Mouse (Mus musculus): ENCODE measurements around the gene Rab44. TPM values are rescaled to one million over a fixed set of nuclear protein-coding genes. Genes with fewer than 3 reads are reported as not detected.
A peak's percentile ranks its signal among the peaks of the same experiment; 100 is the strongest.
"Not testable (repeated sequence)": the region's sequence is repeated elsewhere in the genome, so short reads cannot be mapped to it uniquely, and the experiment has no call there.

The Rab44 gene
- total RNA-seq, 4 experiments from 2014 or later = 0.24 to 0.61 (median 0.56) TPM; not detected in 1

DNA sequence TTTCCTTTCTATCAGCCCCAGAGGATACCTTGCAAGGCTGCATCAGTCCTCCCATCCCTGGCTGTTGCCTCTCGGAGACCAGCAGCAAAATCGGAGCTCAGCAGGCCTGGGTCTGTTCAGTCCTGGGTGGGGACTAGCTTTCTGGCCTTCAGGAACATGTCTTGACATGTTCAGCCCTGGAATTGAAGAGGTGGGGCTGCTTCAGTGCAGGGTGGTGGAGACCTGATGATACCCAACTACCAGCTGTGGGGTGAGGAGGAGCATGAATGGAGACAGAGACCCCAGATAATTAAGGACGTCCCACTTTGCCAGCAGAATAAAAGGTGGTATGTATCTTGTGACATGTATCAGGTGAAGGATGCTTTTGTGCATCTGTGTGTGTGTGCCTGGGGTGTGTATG, 23.2 kb upstream of the Rab44 start, which contains the start of gene Cdkn1a:
Gene Cdkn1a (plus strand): TSS at position 201 of the 400 bp plus-strand sequence.
- DNase-seq (ENCODE audit: low spot score in 2 of 2) = peak in 1 of 2 experiments; percentile 2

GRCm38 (mm10) chr17:29091348-29091944, 22.5 kb upstream of the Rab44 start:
- DNase-seq (ENCODE audit: low spot score in 2 of 2) = peak in 1 of 2 experiments; percentile 2

GRCm38 (mm10) chr17:29092497-29092896, 21.4 kb upstream of the Rab44 start:
- DNase-seq (ENCODE audit: low spot score in 2 of 2) = peak in 1 of 2 experiments; percentile 1

GRCm38 (mm10) chr17:29093110-29093952, 20.6 kb upstream of the Rab44 start:
- peak; percentile 72 to 86 for DNase-seq (ENCODE audit: low spot score in 2 of 2)

- DNase-seq (ENCODE audit: low spot score in 2 of 2) = no peak
Observed at GRCm38 (mm10) chr17:29093961-29094309, 20.0 kb upstream of the Rab44 start.

- DNase-seq (ENCODE audit: low spot score in 2 of 2) = peak; percentile 67 to 82
Observed at GRCm38 (mm10) chr17:29094310-29095181, 19.4 kb upstream of the Rab44 start.

- peak; percentile 92 for DNase-seq (ENCODE audit: low spot score in 2 of 2)
Observed at GRCm38 (mm10) chr17:29095201-29095733, 18.7 kb upstream of the Rab44 start.

DNA sequence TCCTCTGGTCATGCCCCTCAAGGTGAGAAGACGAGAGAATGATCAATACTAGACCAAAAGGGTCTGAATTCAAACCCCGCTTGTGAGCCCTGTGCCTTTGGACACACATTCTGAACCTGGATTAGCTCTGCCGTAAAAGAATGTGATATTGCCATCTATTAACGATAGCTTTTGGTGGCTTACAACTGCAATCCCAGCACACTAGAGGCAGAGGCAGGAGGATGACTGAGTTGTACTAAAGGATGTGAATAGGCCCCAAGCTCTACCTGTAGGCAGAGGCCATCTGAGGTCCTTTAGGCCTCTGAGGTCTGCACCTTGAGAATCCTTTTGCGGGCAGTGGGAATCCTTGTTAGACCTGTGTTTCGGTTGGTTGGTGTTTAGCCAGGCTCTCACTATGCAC, 17.7 kb upstream of the Rab44 start:
- DNase-seq (ENCODE audit: low spot score in 2 of 2) = peak in 1 of 2 experiments; percentile 1

GRCm38 (mm10) chr17:29096851-29097561, 16.9 kb upstream of the Rab44 start:
- DNase-seq (ENCODE audit: low spot score in 2 of 2) = peak; percentile 1 to 8

DNA sequence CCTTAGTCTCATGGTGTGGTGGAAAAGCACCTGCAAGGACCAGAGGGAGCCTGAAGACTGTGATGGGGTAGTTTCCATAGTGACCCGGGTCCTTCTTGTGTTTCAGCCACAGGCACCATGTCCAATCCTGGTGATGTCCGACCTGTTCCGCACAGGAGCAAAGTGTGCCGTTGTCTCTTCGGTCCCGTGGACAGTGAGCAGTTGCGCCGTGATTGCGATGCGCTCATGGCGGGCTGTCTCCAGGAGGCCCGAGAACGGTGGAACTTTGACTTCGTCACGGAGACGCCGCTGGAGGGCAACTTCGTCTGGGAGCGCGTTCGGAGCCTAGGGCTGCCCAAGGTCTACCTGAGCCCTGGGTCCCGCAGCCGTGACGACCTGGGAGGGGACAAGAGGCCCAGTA, 15.7 kb upstream of the Rab44 start:
- DNase-seq (ENCODE audit: low spot score in 2 of 2) = peak in 1 of 2 experiments; percentile 3

DNA sequence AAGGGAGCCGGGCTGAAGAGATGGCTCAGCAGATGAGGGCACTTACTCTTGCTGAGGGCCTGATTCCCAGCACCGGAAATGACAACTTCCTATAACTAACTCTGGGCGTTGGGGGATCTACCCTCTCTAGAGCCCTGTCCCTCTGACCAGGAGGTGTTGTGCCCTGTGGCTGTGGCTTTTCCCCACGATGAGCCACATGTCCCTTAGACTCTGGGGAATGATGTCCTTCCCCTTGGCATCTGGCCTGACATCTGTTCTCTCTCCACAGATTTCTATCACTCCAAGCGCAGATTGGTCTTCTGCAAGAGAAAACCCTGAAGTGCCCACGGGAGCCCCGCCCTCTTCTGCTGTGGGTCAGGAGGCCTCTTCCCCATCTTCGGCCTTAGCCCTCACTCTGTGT, 14.9 kb upstream of the Rab44 start:
- peak; percentile 1 to 2 for DNase-seq (ENCODE audit: low spot score in 2 of 2)

GRCm38 (mm10) chr17:29100627-29101026, 13.3 kb upstream of the Rab44 start:
- peak in 1 of 2 experiments; percentile 1 for DNase-seq (ENCODE audit: low spot score in 2 of 2)

DNA sequence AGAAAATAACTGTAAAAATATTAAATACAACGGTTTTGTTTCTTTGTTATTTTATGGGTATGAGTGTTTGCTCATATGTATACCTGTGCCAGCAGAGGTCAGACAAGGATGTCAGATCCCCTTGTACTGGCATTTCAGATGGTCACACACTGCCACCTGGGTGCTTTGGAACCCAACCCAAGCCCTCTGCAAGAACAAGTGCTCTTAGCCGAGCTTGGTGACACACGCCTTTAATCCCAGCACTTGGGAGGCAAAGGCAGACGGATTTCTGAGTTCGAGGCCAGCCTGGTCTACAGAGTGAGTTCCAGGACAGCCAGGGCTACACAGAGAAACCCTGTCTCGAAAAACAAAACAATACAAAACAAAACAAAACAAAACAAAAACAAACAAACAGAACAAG, 3.6 kb upstream of the Rab44 start:
- DNase-seq (ENCODE audit: low spot score in 2 of 2) = not testable (repeated sequence)

DNA sequence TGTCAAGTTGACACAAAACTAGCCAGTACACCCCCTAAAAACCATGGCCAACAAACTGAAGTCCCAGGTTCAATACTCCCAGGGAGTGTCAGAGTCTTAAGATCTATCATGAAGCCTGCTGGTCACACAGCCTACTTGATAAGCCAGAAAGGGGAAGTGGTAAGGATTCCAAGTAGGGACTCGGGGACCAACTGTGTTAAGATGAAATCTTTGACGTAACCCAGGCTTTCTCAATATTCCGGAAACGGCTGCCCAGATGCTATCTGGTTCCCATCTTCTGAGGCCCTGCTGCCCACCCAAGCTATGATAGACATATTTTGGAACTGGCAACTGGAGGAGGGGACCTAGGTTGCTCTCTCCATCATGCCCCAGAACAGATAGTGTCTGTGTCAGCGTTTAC, 2.6 kb upstream of the Rab44 start:
- no peak for DNase-seq (ENCODE audit: low spot score in 2 of 2)

GRCm38 (mm10) chr17:29116023-29116422, 2.1 kb downstream of the Rab44 start:
- no peak for DNase-seq (ENCODE audit: low spot score in 2 of 2)

- DNase-seq (ENCODE audit: low spot score in 2 of 2) = no peak
Observed at GRCm38 (mm10) chr17:29117006-29117648, 3.2 kb downstream of the Rab44 start.

GRCm38 (mm10) chr17:29118057-29118456, 4.1 kb downstream of the Rab44 start:
- no peak for DNase-seq (ENCODE audit: low spot score in 2 of 2)

DNA sequence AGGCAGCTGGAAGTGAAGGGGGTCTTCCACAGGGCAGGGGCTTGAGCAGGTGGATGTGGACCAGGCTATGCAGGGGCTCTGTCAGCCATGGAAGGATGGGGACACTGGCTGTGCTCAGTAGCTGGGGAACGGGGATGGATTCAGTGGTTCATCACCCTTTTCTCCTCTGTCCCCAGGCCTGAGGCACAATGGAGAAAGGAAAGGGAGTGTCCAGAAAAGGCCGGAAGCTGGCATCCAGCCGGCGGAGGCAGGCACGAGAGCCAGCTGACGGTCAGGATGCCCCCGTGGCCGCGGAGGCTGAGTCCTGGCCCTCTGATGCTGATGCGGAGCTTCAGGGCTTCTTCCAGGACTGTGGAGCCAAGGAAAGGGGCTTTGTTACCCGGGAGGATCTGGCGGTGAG, 6.7 kb downstream of the Rab44 start:
- no peak for DNase-seq (ENCODE audit: low spot score in 2 of 2)

DNA sequence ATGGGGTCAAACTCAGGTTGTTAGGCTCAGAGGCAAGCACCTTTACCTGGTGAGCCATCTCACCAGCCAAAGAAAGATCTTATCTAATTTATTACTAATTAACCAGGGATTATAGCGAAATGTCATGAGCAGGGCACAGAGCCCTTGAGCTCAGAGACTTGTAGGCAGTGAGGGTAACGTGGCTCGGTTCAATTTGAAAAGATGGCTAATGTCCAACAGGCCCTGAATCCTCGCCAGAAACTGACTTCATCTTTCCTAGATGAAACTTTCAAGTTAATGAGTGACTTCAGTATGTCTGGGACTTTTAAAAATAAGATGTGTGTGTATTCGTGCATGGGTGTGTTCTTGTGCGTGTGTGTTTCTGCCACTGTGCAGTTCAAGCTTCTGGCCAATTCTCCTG, 8.9 kb downstream of the Rab44 start:
- DNase-seq (ENCODE audit: low spot score in 2 of 2) = no peak

DNA sequence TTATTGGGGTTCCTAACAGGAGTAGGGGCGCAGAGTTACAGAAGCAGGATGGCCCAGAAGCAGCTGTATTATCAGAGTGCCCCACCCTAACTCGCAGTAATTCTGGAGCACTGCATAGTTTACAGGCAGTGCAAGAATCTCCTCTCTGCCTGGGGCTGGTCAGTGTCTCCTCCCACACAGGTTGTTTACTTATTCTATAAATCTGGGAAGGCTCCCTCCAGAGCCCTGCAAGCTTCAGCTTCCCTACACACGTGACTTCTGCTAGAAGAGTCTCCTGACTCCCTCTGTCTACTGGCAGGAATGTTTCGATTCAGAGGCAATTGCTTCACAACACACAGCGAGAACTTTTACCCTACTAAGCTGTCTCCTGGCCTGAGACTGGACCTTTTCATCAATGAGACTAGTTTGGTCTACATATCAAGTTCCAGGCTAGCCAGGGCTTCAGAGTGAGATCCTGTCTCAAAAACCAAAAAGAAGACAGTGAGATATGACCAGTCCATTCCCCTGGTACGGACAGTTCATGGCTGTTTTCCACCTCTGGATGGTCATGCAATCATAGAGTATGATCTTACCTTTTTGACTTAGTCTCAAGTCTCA, 9.7 kb downstream of the Rab44 start:
- no peak for DNase-seq (ENCODE audit: low spot score in 2 of 2)
